Mouse (Mus musculus) small intestine, adult 2 months (tissue): Measurements from ENCODE around the gene Mettl9.

ENCODE experiments used
- CTCF ChIP-seq: fragments of 200-500 bp; IDR thresholded peaks from 2 replicates; pipeline ENCODE4 v1.5.1; 2012; ENCODE audit warnings: low read depth, mild to moderate bottlenecking, control low read depth, inconsistent platforms, low read length, moderate library complexity, mixed read lengths; ENCODE audit not compliant: insufficient replicate concordance, insufficient read length; ENCODE audit errors: extremely low read depth
- POLR2A ChIP-seq: fragments of 200-500 bp; IDR thresholded peaks from 2 replicates; pipeline ENCODE4 v1.6.1; 2012; ENCODE audit warnings: low read depth, mild to moderate bottlenecking, control low read depth, inconsistent platforms, low read length, moderate library complexity

GRCm38 (mm10) chr7:121075416-121075815 is 41.2 kb downstream of the Mettl9 start:
- no peak for TF ChIP-seq CTCF
- no peak for TF ChIP-seq POLR2A
